Mouse (Mus musculus) fibroblast of lung, adult 2 months (primary cell): Measurements from ENCODE around the gene Zfp948.
"Not testable (repeated sequence)": the region's sequence is repeated elsewhere in the genome, so short reads cannot be mapped to it uniquely, and the experiment has no call there.

Experiments
- DNase-seq: peaks from one replicate; pipeline ENCODE4 v3.0.0-alpha.2; 2011; ENCODE audit warnings: low read depth

Gene Zfp948

DNA sequence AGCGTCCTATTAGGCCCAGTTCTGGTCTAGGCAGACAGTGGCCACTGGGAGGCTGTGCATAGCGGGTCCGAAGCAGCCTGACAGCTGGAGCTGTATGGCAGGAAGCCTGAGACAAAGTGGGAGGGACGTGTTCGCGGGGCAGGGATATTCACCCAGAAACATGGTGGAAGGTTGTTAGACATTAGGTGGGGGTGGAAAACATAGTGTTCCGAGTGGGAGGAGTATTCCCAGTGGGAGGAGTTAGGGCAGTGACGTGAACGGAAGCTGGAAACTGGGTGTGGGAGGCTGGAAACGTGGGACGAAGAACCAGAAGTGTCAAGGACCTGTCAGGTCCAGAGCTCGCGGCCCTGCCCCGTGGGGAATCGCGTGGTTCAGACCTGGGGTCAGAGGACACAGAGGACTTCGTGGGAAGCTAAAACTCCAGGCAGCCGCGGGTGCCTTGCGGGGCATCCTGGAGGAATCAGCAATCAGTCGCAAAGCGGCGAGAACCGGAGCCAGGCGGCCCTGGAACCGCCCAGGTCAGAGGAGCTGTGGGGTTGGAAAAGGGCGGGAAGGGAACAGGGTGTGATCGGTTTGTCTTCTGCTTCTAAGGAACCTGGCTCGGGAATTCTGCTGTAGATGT is at the start of gene Zfp948:
Gene Zfp948, plus strand, starts transcription at position 281 of the 622 bp plus-strand sequence.
- DNase-seq: peak; percentile 93

DNA sequence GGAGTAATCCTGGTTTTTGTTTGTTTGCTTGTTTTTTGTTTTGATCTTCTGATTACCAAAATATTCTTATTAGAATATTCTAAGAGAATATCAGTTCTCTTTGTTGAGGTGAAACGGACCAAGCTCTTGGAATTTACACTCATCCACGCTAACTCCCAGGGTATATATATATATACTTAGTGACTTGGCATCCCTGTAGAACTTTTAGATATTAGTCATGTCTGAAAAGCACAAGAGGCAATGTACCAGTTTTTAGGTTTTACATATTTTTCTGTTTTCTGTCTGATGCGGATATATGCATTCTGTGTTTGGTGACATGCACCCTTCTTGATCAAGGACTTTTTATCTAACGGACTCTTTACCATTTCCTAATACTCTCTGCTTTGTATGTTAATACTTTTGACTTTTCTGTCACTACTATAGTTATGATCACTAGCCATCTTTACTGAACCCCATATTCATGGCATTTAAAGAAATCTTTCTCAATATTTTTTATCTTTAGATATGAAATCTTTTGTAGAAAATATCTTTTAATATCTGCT is 49.6 kb upstream of the Zfp948 start:
- DNase-seq: no peak

DNA sequence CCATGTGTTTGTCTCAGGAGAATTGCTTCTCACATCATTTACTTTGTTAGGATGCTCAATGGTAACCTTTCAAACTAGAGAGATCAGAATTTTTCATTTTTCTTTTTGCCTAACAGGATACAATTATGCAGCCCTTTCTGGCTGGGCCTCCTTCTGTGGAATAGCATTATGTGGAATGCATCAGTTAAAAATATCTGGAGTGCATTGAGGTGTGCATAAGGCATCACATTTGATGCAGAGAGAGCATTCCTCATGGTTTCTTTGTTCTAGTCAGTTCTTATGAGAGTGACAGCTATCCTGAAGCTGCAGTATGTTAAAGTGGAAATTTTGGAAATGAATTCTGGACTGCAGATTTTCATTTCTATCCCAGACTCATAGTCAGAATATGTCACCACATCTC is 40.5 kb upstream of the Zfp948 start:
- DNase-seq: no peak

DNA sequence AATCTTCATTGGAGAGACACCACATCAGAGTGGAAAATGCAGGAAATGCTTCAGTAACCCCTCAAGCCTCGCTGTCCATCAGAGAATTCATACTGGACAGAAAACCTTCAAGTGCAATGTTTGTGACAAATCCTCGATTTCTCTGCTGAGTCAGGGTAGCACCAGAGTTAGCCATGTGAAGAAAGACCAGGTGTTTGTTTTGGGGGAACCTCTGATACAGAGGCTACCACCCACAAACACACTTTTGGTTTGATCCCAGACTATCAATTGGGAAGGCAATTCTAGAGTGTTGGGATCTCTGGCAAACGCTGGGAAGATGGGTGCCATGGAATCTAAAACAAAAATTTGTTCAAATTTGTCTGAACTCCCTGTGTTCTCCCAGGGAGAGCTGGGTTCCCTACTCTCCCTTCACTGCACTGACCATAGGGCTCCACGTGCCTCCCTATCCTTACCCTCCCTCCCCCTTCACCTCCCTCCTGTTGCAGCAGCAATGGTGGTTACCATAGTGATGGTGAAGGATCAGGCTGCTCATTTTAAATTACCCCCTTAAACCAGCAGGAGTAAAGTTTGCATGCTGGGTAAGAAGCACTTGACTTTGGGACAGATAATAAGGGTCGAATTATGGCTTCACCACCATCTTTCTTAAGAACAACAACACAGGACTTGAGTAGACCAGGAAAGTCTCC is 36.0 kb upstream of the Zfp948 start:
- no peak for DNase-seq

DNA sequence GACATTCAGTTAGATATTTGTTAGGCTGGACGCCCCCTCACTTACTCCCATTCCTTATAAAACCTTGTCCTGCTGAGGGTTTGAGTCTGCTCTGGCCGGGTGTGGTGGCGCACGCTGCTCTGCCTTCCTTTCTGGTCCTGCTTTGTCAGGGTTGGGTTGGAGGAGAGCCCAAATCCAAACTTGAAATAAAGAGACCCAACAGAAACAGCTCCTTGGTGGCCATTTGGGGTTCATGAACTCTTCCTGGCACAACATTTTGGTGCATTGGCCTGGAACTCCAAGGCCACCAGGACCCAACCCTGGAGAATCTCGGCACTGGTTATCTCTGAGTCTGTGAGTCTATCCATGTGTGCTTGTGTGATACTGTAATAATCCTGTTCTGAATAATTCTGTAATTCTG is 35.2 kb upstream of the Zfp948 start:
- DNase-seq: no peak

DNA sequence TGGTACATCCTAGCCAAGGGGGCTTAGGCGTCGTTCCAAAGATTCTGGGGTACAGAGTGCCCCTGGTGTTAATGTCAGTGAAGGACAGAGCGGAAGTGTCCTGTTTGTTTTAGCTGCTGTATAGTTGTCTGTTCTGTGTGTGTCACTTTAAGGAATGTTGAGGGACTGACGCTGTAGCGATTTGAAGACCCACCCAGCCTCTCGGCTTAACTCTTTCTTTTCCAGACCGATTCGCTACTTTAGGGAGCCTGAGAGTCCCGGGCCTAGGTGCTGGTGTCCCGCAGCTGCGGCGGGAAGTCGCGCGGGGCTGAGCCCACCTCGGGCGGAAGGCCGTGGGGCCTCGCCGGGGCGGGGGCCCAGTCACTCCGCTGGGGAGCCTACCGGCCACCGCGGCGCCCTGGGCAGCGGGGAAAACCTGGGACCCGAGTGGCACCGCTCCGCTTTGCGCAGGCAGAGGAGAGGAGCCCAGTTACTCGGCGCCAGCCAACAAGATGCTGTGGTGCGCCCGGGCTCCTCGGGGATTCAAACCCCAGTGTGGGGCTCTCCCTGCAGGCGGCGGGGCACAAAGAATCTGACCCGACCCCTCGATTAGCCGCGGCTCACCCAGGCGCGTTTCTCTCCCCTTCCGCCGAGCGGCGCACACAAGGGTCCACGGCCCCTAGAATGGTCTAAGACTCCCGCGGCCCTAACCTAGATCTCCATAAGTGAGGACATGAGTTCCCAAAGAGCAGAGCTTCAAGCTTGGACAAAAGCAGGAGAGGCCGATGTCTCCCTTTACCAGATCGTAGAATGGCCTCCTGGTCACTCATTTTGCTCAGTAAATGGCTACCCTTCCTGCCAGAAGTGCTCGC is 34.5 kb upstream of the Zfp948 start:
- no peak for DNase-seq

DNA sequence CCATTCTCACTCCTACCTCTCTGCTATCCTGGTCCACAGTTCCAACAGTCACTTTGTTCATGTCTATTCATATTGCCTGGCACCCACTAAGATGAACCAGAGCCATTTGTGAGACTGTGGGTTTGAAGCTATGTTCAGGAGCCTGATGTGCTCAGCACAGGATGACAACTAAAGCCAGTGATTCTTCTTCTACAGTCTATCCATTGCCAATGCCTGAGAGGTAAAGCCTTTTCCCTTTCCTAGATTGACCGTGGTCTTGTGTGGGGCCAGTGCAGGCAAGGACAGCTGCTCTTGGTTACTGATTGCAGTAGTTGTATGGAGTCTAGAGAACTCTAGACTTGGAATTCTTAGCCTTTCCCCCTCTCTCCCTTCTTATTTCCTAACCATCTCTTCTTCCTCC is 32.8 kb upstream of the Zfp948 start:
- no peak for DNase-seq

DNA sequence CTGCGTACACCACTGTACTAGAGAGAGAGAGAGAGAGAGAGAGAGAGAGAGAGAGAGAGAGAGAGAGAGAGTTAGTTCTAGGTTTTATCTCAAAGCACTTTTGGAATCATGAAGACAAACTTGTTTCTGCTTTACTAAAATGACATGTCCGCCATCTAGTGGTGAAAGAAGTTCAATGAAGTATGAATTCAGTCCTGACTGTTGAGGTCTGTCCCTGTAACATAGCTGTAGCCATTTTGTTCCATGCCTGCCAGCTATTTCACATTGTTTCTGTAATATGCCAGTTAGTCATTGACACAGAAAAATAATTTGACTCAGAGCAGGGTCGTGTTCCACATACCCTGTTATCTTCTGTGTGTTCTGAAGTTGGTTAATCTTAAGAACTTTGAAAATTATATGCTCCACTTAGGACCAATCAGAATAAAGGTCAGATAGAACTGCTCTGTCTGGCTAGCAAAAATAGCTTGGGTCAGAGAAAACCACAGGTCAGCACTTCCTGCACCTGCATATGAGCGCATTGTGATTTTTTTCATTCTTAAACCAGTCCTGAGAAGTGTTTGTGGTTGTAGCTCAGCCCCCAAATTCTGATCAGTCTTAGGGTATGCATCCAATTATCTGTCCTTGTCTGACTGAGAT is 32.2 kb upstream of the Zfp948 start:
- DNase-seq: no peak

DNA sequence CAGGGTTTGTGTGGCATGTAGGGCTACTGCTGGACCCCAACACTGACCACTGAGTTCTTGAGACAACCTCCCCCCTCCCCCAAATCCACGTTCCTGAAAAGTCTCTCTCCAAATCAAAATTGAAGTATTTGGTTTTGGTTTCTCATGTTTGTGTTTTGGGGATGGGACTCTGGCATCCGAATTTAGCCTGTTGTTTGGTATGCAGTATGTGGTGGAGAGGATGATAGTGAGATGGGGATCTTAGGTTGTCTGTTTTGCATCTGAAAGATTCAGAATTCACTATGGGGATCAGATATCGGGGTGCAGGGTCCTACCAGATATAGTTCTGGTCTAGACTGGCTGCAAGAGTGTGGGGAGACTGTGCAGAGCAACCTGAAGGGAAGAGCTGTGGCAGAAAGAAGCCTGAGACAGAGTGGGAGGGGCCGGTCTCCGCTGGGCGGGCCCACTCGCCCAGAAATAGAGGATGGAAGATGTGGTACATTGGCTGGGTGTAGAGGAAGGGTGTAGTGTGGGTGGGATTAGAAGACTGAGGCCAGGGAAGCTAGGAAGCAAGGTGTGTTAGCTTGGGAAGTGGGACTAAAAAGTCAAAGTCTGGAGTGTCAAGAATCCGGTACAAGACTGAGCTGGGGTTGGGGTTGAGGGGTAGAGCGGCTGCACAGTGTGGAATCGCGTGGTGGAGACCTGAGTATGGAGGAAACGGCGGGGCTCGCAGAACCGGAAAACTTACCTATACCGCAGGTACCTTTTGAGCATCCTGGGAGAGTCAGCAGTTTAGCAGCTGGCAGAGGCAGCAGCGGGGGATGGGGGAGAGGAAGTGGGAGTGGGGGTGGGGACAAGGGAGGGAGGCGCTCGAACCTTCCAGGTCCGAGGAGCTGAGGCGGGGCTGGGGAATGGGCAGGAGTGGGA is 31.5 kb upstream of the Zfp948 start, which contains the start of gene Zfp52:
Gene Zfp52, plus strand, starts transcription at position 444 of the 906 bp plus-strand sequence.
- no peak for DNase-seq

DNA sequence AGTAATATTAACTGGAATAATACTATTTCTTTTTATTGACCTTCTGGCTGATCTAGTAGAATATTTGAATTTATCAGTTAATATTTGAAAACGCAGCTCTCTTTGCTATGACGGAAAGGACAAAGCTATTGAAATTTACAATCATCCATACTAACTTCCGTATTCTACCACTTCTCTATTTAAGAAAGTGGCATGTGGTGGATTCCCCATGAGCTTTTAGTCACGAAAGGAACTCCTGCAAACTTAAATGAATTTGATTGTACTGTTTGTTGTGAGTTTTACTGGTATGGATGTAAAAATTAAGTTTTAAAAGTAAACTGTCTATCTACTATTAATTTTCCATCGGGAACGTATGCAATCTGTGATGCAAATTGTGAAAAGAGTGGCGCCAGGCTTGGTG is 30.7 kb upstream of the Zfp948 start:
- no peak for DNase-seq

DNA sequence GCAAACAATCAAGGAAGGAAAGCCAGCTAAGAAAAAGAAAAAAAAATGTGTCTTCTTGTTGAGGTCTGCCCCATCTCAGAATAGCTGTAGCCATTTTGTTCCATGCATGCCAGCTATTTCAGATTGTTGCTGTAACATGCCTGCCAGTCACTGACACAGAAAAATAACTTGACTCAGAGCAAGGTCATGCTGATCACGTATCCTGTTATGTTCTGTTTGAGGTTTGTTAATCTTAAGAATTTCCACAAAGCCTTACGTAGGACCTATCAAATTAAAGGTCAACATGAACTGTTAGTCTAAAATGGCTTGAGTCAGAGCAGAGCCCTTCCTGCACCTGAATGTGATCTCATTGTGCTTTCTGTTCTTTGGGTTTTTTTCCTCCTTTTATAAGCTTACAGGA is 30.1 kb upstream of the Zfp948 start:
- DNase-seq: no peak

DNA sequence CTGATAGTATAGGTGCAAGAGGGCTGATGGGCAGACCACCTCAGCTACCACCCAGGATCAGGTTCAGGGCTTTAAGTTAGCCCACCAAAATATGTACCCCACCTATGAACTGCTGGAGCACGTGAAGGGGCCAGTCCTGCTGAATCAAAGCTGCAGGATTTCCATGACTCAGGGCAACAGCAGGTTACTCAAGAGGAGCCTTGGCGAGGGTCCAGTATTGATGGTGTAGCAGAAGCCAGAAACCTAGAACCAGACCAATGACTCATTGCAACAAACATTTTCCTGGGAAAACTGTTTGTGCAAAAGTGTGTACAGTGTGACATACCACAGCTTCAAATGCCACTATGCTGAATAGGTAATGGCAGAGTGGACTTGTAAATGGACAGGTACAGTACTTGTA is 9.0 kb upstream of the Zfp948 start:
- DNase-seq: peak; percentile 56

DNA sequence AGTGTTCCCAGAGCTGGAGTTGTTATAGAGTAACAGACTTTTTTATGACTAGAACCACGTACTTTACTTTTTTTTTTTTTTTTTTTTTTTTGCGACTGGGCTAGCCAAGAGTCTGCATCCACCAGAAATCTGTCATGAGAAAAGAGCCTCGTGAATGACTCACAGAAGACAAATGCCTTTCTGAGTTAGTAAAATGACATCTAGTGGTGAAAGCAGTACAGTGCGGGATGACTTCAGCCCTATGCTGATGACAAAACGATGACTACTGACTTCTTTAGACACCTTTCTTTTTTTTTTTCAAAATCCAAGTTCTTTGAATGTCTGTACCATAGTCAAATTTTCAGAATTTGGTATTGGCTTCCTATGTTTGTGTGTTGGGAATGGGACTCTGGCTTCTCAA is 588 bp upstream of the Zfp948 start:
- peak; percentile 87 for DNase-seq

DNA sequence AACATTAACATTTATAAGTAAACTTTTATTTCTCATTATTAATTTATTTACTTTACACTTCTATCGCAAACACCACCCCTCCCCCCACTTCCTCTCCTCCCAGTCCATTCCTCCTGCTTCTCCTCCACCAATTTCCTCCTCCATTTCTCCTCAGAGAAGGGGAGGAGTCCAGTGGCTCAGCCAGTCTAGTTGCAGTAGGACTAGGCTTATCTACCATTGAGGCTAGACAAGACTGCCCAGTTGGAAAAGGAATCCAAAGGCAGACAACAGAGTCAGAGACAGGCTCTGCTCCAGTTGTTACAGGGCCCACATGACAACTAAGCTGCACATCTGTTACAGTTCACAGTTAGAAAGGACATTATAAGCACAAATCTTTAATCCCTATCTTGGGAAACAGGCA is 888 bp downstream of the Zfp948 start:
- no peak for DNase-seq

DNA sequence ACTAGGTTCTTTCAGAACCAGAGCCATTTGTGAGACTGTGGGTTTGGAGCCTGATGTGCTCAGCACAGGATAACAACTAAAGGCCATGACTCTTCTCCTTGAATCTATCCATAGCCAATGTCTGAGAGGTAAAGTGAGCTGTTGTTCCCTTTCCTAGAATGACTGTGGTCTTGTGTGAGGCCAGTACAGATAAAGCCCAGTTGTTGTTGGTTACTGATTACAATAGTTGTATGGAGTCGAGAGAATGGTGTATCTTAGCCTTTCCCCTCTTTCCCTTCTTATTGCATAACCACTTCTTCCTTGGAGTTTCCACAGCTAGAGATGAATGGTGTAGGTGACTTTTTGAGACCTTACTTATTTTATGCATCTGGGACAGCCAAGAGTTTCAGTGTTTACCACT is 12.3 kb downstream of the Zfp948 start:
- DNase-seq: no peak

DNA sequence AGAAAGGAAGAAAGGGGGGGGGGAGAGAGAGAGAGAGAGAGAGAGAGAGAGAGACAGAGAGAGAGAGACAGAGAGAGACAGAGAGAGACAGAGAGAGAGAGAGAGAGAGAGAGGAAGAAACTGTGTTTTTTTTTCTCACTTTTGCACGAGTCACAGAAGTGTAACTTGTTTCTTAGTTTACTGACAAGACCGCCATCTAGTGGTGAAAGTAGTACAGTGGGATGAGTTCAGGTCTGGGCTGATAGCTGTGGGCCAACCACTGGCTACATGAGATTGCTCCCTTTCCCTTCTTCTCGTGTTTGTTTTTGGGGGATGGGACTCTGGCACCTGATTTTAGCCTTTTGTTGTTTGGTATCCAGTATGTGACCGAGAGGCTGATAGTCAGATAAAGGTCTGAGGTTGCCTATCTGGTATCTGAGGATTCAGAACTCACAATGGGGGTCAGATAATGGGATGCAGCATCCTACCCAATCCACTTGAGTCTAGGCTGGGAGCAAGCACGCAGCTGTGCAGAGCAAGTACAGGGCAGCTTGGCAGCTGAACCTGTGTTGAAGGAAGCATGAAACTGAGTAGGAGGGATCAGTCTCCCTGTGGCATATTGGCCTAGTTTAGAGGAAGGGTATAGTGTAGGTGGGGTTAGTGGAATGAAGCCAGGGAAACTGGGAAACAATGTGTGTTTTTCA is 12.8 kb downstream of the Zfp948 start:
- peak; percentile 43 for DNase-seq

DNA sequence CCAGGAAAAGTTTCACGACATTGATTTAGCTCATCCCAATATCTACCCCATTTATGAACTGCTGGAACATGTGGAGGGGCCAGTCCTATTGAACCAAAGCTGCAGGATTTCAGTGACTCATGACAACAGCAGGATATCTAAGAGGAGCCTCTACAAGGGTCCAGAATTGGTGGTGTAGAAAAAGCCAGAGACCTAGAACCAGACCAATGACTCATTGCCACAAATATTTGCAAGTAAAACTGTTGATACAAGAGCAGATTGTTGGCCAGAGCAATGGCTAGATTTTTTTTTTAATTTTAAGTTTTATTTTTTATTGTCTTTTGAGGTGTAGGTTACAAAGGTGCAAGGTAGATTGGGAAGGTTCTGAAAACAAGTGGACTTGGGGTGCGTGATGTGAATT is 18.7 kb downstream of the Zfp948 start:
- no peak for DNase-seq

DNA sequence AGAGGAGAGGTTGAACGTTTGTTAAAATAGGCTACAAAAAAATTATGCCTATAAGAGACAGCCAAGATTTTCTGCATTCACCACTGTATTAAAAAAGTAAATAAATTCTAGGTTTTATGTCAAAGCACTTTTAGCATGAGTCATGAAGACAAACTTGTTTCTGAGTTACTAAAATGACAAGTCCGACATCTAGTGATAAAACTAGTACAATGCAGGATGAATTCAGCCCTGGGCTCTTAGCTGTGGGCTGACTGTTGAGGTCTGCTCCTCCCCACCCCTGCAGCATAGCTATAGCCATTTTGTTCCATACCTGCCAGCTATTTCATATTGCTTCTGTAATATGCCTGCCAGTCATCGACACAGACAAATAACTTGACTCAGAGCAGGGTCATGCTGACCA is 49.5 kb downstream of the Zfp948 start:
- DNase-seq: no peak

DNA sequence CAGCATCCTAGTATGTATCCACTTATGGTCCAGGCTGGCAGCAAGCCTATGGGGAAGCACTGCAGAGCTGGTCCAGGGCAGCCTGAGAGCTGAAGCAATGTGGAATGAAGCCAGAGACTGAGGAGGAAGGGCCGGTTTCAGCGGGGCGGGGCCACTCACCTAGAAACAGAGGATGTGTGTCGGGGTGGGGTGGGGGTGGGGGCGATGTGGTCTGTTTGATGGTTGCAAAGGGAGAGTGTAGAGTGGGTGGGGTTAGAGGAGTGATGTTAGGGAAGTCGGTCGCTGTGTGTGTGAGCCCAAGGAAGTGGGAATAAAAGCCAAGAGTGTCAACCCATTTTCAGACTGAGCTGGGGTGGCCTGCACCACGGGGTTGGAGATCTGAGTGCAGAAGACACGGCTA is 50.5 kb downstream of the Zfp948 start:
- no peak for DNase-seq

DNA sequence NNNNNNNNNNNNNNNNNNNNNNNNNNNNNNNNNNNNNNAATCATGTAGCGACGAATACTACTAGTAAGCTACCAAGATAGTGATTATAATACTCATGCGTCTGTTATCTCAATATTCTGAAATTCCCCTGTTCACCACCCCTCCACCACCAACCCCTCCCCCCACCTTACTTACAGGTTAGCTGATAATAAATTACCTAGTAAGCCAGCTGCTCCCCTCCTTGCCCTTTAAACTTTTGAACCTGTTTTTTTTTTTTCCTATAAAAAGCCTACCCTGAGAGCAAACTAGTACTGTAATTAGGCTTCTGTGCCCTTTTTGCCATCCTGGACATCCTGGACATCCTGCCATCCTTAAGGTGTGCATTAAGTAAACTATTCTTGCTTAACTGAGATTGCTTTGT is 56.8 kb downstream of the Zfp948 start:
- DNase-seq: no peak

DNA sequence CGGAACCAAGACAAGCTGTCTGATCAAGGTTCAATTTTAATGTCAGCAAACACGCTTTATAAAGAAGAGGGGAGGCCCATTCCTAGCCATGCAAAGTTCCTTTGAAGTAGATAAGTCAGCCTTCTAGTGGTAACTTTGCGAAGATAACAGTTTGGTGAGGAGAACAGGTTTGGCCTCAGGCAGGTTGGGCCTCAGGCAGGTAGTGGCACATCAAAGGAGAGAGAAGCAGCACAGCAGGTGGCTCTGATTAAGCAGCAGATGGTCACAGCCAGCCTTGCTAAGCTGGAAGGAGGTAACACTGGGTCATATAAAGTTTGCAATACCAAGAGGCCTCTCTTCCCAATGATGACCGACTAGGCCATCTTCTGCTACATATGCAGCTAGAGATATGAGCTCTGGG is 69.0 kb downstream of the Zfp948 start:
- not testable (repeated sequence) for DNase-seq
